Mouse (Mus musculus) testis, adult 2 months (tissue): ENCODE measurements at regions not wholly inside any gene's neighbourhood (a gene's known extent, or its start where the extent isn't known, plus 50 kb on each side); places are given as distances from the start of the nearest gene placed in this dataset.

Experiments used
- CTCF ChIP-seq: fragments of 200-500 bp; IDR thresholded peaks from 2 replicates; pipeline ENCODE4 v1.5.1; 2012; ENCODE audit warnings: low read depth, mild to moderate bottlenecking, inconsistent platforms, low read length, moderate library complexity; ENCODE audit not compliant: control insufficient read depth, insufficient read depth, insufficient replicate concordance
- POLR2A ChIP-seq: fragments of 200-500 bp; IDR thresholded peaks from 2 replicates; pipeline ENCODE4 v1.6.1; 2012; ENCODE audit warnings: low read depth, mild to moderate bottlenecking, inconsistent platforms, low read length, moderate library complexity; ENCODE audit not compliant: control insufficient read depth

DNA sequence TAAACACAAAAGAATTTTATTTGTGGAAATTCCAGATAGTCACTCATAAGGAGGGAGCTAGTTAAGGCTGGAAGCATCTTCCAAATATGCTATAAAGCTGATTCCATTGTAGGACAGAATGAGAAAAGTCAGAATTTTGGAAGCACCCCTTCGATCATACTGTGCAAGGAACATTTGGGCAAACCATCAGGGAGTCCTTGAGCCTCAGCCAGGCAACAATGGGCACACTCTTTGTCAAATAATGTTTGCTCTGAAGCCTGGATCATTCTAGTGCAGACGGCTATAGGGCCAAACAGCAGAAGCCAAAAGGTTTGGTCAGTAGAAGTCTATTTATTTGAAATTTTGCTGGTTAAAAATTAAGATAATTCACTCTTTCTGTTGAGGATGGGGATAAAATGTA is 114.7 kb upstream of the Cadm2 start:
- no peak for TF ChIP-seq POLR2A
- no peak for TF ChIP-seq CTCF
